ENCODE assay signal across 12 mouse cellular contexts in the genomic region with DNA sequence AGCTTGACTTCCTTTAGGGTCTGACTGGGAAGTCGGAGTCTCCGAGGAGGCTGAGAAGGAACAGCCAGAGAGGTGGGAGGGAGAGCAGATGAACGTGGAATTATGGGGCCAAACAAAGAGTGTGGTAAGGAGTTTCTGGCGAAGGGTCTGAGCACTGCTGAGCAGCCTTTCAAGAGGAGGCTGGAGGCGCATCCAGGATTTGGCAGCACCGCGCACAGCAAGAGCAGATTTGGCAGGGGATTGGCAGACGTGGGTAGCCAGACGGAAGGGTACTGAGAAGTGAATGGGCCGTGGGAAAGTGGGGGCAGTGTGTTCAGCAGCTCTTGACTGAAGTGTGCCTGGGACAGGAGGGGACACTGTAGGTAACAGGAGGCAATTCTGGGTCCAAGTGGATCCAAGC. TPM values are rescaled to one million over a fixed set of nuclear protein-coding genes. Genes with fewer than 3 reads are reported as not detected.
DNase-seq lines count a peak whose midpoint lies in the region; ATAC-seq and TF ChIP-seq lines count a peak whose summit lies in the region.
"Had no signal": no experiment of that assay in that cellular context is flagged by ENCODE, and none has a peak within 500 bp of the region (broad histone marks: within the 10 kb centered on the region; RNA-seq: fewer than 3 reads in every experiment).

No protein-coding gene starts in this region.

- no peak for TF ChIP-seq EP300 in heart, adult 2 months (IDR thresholded peaks at IDR 0.05; ENCODE audit: insufficient read depth, low read depth, low read length)

- no peak overlapping the region for H3K27ac ChIP-seq in intestine, embryonic 15.5 days
- H3K27ac ChIP-seq in heart, adult 2 months, result no peak overlapping the region
- H3K27ac ChIP-seq: heart, embryonic 15.5 days; lung, embryonic 15.5 days had no signal

- H3K4me3 ChIP-seq in intestine, embryonic 15.5 days (replicated peaks), result no peak overlapping the region
- H3K4me3 ChIP-seq in heart, adult 2 months, result no peak overlapping the region
- H3K4me3 ChIP-seq: heart, embryonic 15.5 days; lung, embryonic 15.5 days had no signal

- TF ChIP-seq POLR2A in heart, adult 2 months (IDR thresholded peaks at IDR 0.05; ENCODE audit: insufficient read depth, low read depth, low read length), result no peak

- H3K9ac ChIP-seq in intestine, embryonic 15.5 days, result no peak overlapping the region
- H3K9ac ChIP-seq in heart, adult 2 months (ENCODE audit: low read depth, low read length), result no peak overlapping the region
- H3K9ac ChIP-seq: heart, embryonic 15.5 days; lung, embryonic 15.5 days had no signal

- H3K4me1 ChIP-seq in intestine, embryonic 15.5 days (replicated peaks), result peaks cover 12% of the 10 kb centered on the region
- peaks cover 3% of the 10 kb centered on the region; the same call in 1 of the 2 replicates for H3K4me1 ChIP-seq in heart, adult 2 months (ENCODE audit: control insufficient read depth, insufficient read depth, low read length)

- H3K4me2 ChIP-seq in intestine, embryonic 15.5 days (replicated peaks), result no peak overlapping the region
- H3K4me2 ChIP-seq: heart, embryonic 15.5 days; lung, embryonic 15.5 days had no signal

- intact Hi-C loops in left cerebral cortex, postnatal 4 days (cut with DNase I), result loop anchor here (5.0 kb wide), 1 partner anchor 57 kb away; a partner anchor contains a TSS
- intact Hi-C loops in heart, adult 2 months (cut with DNase I), result loop anchor here (5.0 kb wide), 2 partner anchors 57 to 557 kb away; a partner anchor contains a TSS

- no peaks in the 10 kb centered on the region for H3K79me2 ChIP-seq in heart, adult 2 months (replicated peaks; ENCODE audit: control insufficient read depth, insufficient read depth, low read length)

- TF ChIP-seq CTCF in heart, adult 2 months (IDR thresholded peaks at IDR 0.05), result no peak

- peak; percentile 89 for DNase-seq in cerebellum, adult 9-10 months
- DNase-seq in layer of hippocampus, adult 11-12 months (ENCODE audit: low spot score), result peak; percentile 83
- peak; percentile 91 for DNase-seq in left cerebral cortex, postnatal 4 days
- no peak for DNase-seq in spleen, postnatal 36 days (ENCODE audit: low spot score in 2 of 2)
- DNase-seq in heart, adult 2 months, result no peak
- DNase-seq in embryo, embryonic 10 days (ENCODE audit: low spot score), result no peak
- DNase-seq: kidney, postnatal 25 days had no signal

- no peaks in the 10 kb centered on the region for H3K9me3 ChIP-seq in intestine, embryonic 15.5 days
- H3K9me3 ChIP-seq: G1E; heart, embryonic 15.5 days; lung, embryonic 15.5 days had no signal

- no peaks in the 10 kb centered on the region for H3K36me3 ChIP-seq in intestine, embryonic 15.5 days
- no peaks in the 10 kb centered on the region for H3K36me3 ChIP-seq in heart, adult 2 months (ENCODE audit: control insufficient read depth, insufficient read depth, low read length)
- H3K36me3 ChIP-seq: G1E; heart, embryonic 15.5 days; lung, embryonic 15.5 days had no signal

- ATAC-seq in cerebellum, adult (ENCODE audit: insufficient number of reproducible peaks, low FRiP score, low TSS enrichment), result peak; percentile 58
- no peak for ATAC-seq in intestine, embryonic 15.5 days

- H3K27me3 ChIP-seq in intestine, embryonic 15.5 days (replicated peaks), result no peaks in the 10 kb centered on the region
- no peaks in the 10 kb centered on the region; the same call in 1 of the 2 replicates for H3K27me3 ChIP-seq in heart, adult 2 months (ENCODE audit: control insufficient read depth, insufficient read depth, low read length)
- H3K27me3 ChIP-seq: lung, embryonic 15.5 days had no signal

- WGBS in intestine, embryonic 15.5 days, result 83% methylated on average over 10 of the region's 10 CpGs
- WGBS in heart, adult 2 months, result 66% methylated on average over 10 of the region's 10 CpGs

RNA-seq across cellular contexts. Expression of a gene that starts 18.8 kb away (rescaled TPM):
- total RNA-seq in left cerebral cortex, postnatal 4 days (2021), result not detected
- 0.23 and 0.34 TPM in 2 replicates for polyA plus RNA-seq in intestine, embryonic 15.5 days (2015; fragmentation: Nextera tagmentation; extraction: Ambion mirVana)
- total RNA-seq in heart, adult 2 months (2021), result not detected
- not detected in 2 replicates for polyA plus RNA-seq in heart, adult 2 months (2012; rRNA removed)
- polyA plus RNA-seq: G1E; heart, embryonic 15.5 days had no signal

RNA-seq across cellular contexts. Expression of a gene that starts 56.9 kb away (rescaled TPM):
- 100 to 1,000 TPM; 112 to 131 TPM for total RNA-seq in left cerebral cortex, postnatal 4 days (2021)
- 5.2 and 5.4 TPM in 2 replicates for polyA plus RNA-seq in intestine, embryonic 15.5 days (2015; fragmentation: Nextera tagmentation; extraction: Ambion mirVana)
- total RNA-seq in heart, adult 2 months (2021), result 1 to 10 TPM; 4.4 to 4.5 TPM
- polyA plus RNA-seq in heart, adult 2 months (2012; rRNA removed), result 4.8 and 7.4 TPM in 2 replicates
- polyA plus RNA-seq: G1E had no signal

RNA-seq across cellular contexts. Expression of a gene that starts 58.6 kb away (rescaled TPM):
- 1 to 10 TPM; 2.0 to 2.2 TPM for total RNA-seq in left cerebral cortex, postnatal 4 days (2021)
- polyA plus RNA-seq in intestine, embryonic 15.5 days (2015; fragmentation: Nextera tagmentation; extraction: Ambion mirVana), result 16.4 and 20.0 TPM in 2 replicates
- 100 to 1,000 TPM; 377 to 449 TPM for total RNA-seq in heart, adult 2 months (2021)
- 433 and 638 TPM in 2 replicates for polyA plus RNA-seq in heart, adult 2 months (2012; rRNA removed)
- polyA plus RNA-seq: G1E had no signal

Comparison
In these comparisons a context has a peak if more than half of its experiments do, and no peak if none do; other contexts are left out.
1. DNase-seq: peak in cerebellum, adult 9-10 months (single experiment), layer of hippocampus, adult 11-12 months (single experiment) and left cerebral cortex, postnatal 4 days (single experiment); none in spleen, postnatal 36 days (0 of 2), heart, adult 2 months (0 of 2) and embryo, embryonic 10 days (single experiment).
2. RNA of a gene that starts 56.9 kb away (total RNA-seq): 112 to 131 TPM in left cerebral cortex, postnatal 4 days; 4.4 to 4.5 TPM in heart, adult 2 months; every median in the first group is over 10 times any median in the second.
3. RNA of a gene that starts 58.6 kb away (total RNA-seq): 377 to 449 TPM in heart, adult 2 months; 2.0 to 2.2 TPM in left cerebral cortex, postnatal 4 days; every median in the first group is over 100 times any median in the second.